Mouse (Mus musculus): ENCODE results near the gene Npas3. TPM values are rescaled to one million over a fixed set of nuclear protein-coding genes. Genes with fewer than 3 reads are reported as not detected.
A peak's percentile ranks its signal among the peaks of the same experiment; 100 is the strongest.

Npas3 gene
- polyA plus RNA-seq, 1 experiment from 2014 or later, result 6.3 TPM

GRCm38 (mm10) chr12:54067886-54068756, 819.6 kb downstream of the Npas3 start:
- Histone ChIP-seq H3K9ac (replicated peaks) (0 out of 2 replicates have a peak overlapping the region, but pooled peaks have one; percentile 40), H3K27me3 (peaks cover 53% of the 10 kb centered on the region), H3K4me1 (replicated peaks) (peaks cover 25% of the 10 kb centered on the region), H3K4me2 (peak overlapping the region; percentile 78), H3K9me3 (no peaks in the 10 kb centered on the region), H3K36me3 (no peaks in the 10 kb centered on the region), H3K27ac (no peak overlapping the region), H3K4me3 (replicated peaks) (peak overlapping the region; percentile 44)
- peak; percentile 48 for ATAC-seq (ENCODE audit: insufficient number of reproducible peaks, insufficient read depth, low FRiP score, low TSS enrichment, low read depth)
- 7% methylated on average over 83 of the region's 84 CpGs for WGBS

- no peak overlapping the region for H3K9ac ChIP-seq (replicated peaks)
- H3K4me2 ChIP-seq, result peak overlapping the region; percentile 78
These were observed 820.3 kb downstream of the Npas3 start for GRCm38 (mm10) chr12:54068757-54069146.

GRCm38 (mm10) chr12:54074012-54074411, 825.5 kb downstream of the Npas3 start:
- ATAC-seq (ENCODE audit: insufficient number of reproducible peaks, insufficient read depth, low FRiP score, low TSS enrichment, low read depth), result no peak
- H3K4me2 ChIP-seq, result no peak overlapping the region
- WGBS, result 93% methylated on average over 2 of the region's 2 CpGs
- H3K9me3 ChIP-seq, result no peaks in the 10 kb centered on the region
- H3K9ac ChIP-seq (replicated peaks), result no peak overlapping the region
- H3K36me3 ChIP-seq, result no peaks in the 10 kb centered on the region
- peaks cover 11% of the 10 kb centered on the region for H3K27me3 ChIP-seq
- H3K27ac ChIP-seq, result no peak overlapping the region
- H3K4me1 ChIP-seq (replicated peaks), result no peaks in the 10 kb centered on the region
- H3K4me3 ChIP-seq (replicated peaks), result no peak overlapping the region

More at GRCm38 (mm10) chr12:54068757-54069146, 820.3 kb downstream of the Npas3 start:
- ATAC-seq (ENCODE audit: insufficient number of reproducible peaks, insufficient read depth, low FRiP score, low TSS enrichment, low read depth), result no peak
- Histone ChIP-seq H3K4me3 (replicated peaks) (peak overlapping the region; percentile 44), H3K27ac (no peak overlapping the region), H3K27me3 (peaks cover 48% of the 10 kb centered on the region), H3K4me1 (replicated peaks) (peaks cover 25% of the 10 kb centered on the region), H3K36me3 (no peaks in the 10 kb centered on the region), H3K9me3 (no peaks in the 10 kb centered on the region)
- 67% methylated on average over 27 of the region's 27 CpGs for WGBS

- Histone ChIP-seq H3K4me1 (replicated peaks) (no peaks in the 10 kb centered on the region), H3K4me2 (no peak overlapping the region), H3K27ac (no peak overlapping the region), H3K9ac (replicated peaks) (no peak overlapping the region), H3K9me3 (no peaks in the 10 kb centered on the region), H3K27me3 (no peaks in the 10 kb centered on the region), H3K36me3 (no peaks in the 10 kb centered on the region), H3K4me3 (replicated peaks) (no peak overlapping the region)
- WGBS, result 97% methylated on average over 3 of the region's 3 CpGs
- no peak for ATAC-seq (ENCODE audit: insufficient number of reproducible peaks, insufficient read depth, low FRiP score, low TSS enrichment, low read depth)
These were observed 832.5 kb downstream of the Npas3 start for GRCm38 (mm10) chr12:54080996-54081395.

- Histone ChIP-seq H3K4me2 (no peak overlapping the region), H3K27me3 (peaks cover 11% of the 10 kb centered on the region), H3K4me1 (replicated peaks) (no peaks in the 10 kb centered on the region), H3K36me3 (no peaks in the 10 kb centered on the region), H3K27ac (no peak overlapping the region), H3K9ac (replicated peaks) (no peak overlapping the region), H3K4me3 (replicated peaks) (no peak overlapping the region), H3K9me3 (no peaks in the 10 kb centered on the region)
- WGBS, result 68% methylated on average over 8 of the region's 8 CpGs
- ATAC-seq (ENCODE audit: insufficient number of reproducible peaks, insufficient read depth, low FRiP score, low TSS enrichment, low read depth), result no peak
These were observed 845.3 kb downstream of the Npas3 start for GRCm38 (mm10) chr12:54093729-54094128.

GRCm38 (mm10) chr12:54096492-54096891, 848.0 kb downstream of the Npas3 start:
- no peak overlapping the region for H3K27ac ChIP-seq
- no peaks in the 10 kb centered on the region for H3K9me3 ChIP-seq
- no peak overlapping the region for H3K4me3 ChIP-seq (replicated peaks)
- H3K4me1 ChIP-seq (replicated peaks), result peaks cover 3% of the 10 kb centered on the region
- no peaks in the 10 kb centered on the region for H3K36me3 ChIP-seq
- H3K27me3 ChIP-seq, result peaks cover 15% of the 10 kb centered on the region
- H3K9ac ChIP-seq (replicated peaks), result no peak overlapping the region
- no peak for ATAC-seq (ENCODE audit: insufficient number of reproducible peaks, insufficient read depth, low FRiP score, low TSS enrichment, low read depth)
- no peak overlapping the region for H3K4me2 ChIP-seq
- WGBS, result 66% methylated on average over 2 of the region's 2 CpGs

- Histone ChIP-seq H3K27me3 (peaks cover 15% of the 10 kb centered on the region), H3K9me3 (no peaks in the 10 kb centered on the region), H3K4me2 (no peak overlapping the region), H3K36me3 (no peaks in the 10 kb centered on the region), H3K9ac (replicated peaks) (no peak overlapping the region), H3K4me1 (replicated peaks) (peaks cover 16% of the 10 kb centered on the region), H3K4me3 (replicated peaks) (no peak overlapping the region), H3K27ac (no peak overlapping the region)
- WGBS, result 74% methylated on average over 6 of the region's 6 CpGs
- no peak for ATAC-seq (ENCODE audit: insufficient number of reproducible peaks, insufficient read depth, low FRiP score, low TSS enrichment, low read depth)
These were observed 849.7 kb downstream of the Npas3 start for GRCm38 (mm10) chr12:54098136-54098535.

GRCm38 (mm10) chr12:54098785-54099184, 850.3 kb downstream of the Npas3 start:
- Histone ChIP-seq H3K27ac (no peak overlapping the region), H3K9ac (replicated peaks) (no peak overlapping the region), H3K4me1 (replicated peaks) (peaks cover 16% of the 10 kb centered on the region), H3K4me3 (replicated peaks) (no peak overlapping the region), H3K9me3 (no peaks in the 10 kb centered on the region), H3K4me2 (no peak overlapping the region), H3K27me3 (peaks cover 15% of the 10 kb centered on the region), H3K36me3 (no peaks in the 10 kb centered on the region)
- 11% methylated on average over 6 of the region's 6 CpGs for whole genome bisulfite sequencing
- no peak for ATAC-seq (ENCODE audit: insufficient number of reproducible peaks, insufficient read depth, low FRiP score, low TSS enrichment, low read depth)

- Histone ChIP-seq H3K4me3 (replicated peaks) (no peak overlapping the region), H3K4me1 (replicated peaks) (peaks cover 16% of the 10 kb centered on the region), H3K27ac (no peak overlapping the region), H3K9ac (replicated peaks) (no peak overlapping the region), H3K4me2 (no peak overlapping the region), H3K9me3 (no peaks in the 10 kb centered on the region), H3K27me3 (peaks cover 10% of the 10 kb centered on the region), H3K36me3 (no peaks in the 10 kb centered on the region)
- no peak for ATAC-seq (ENCODE audit: insufficient number of reproducible peaks, insufficient read depth, low FRiP score, low TSS enrichment, low read depth)
- 93% methylated on average over 3 of the region's 3 CpGs for WGBS
These were observed 851.0 kb downstream of the Npas3 start for GRCm38 (mm10) chr12:54099458-54099857.

GRCm38 (mm10) chr12:54101307-54101870, 852.9 kb downstream of the Npas3 start:
- H3K36me3 ChIP-seq, result no peaks in the 10 kb centered on the region
- WGBS, result 65% methylated on average over 4 of the region's 5 CpGs
- H3K9ac ChIP-seq (replicated peaks), result no peak overlapping the region
- peaks cover 4% of the 10 kb centered on the region; the same call in 1 of the 2 replicates for H3K27me3 ChIP-seq
- peaks cover 16% of the 10 kb centered on the region for H3K4me1 ChIP-seq (replicated peaks)
- H3K4me3 ChIP-seq (replicated peaks), result no peak overlapping the region
- peak overlapping the region; percentile 19; the same call in 1 of the 2 replicates for H3K4me2 ChIP-seq
- no peak overlapping the region for H3K27ac ChIP-seq
- no peaks in the 10 kb centered on the region for H3K9me3 ChIP-seq
- ATAC-seq (ENCODE audit: insufficient number of reproducible peaks, insufficient read depth, low FRiP score, low TSS enrichment, low read depth), result no peak

GRCm38 (mm10) chr12:54102500-54102899, 854.0 kb downstream of the Npas3 start:
- Histone ChIP-seq H3K9ac (replicated peaks) (no peak overlapping the region), H3K4me1 (replicated peaks) (peaks cover 16% of the 10 kb centered on the region), H3K27me3 (peaks cover 4% of the 10 kb centered on the region; the same call in 1 of the 2 replicates), H3K36me3 (no peaks in the 10 kb centered on the region), H3K27ac (no peak overlapping the region), H3K4me3 (replicated peaks) (no peak overlapping the region), H3K4me2 (no peak overlapping the region), H3K9me3 (no peaks in the 10 kb centered on the region)
- no peak for ATAC-seq (ENCODE audit: insufficient number of reproducible peaks, insufficient read depth, low FRiP score, low TSS enrichment, low read depth)
- WGBS, result 48% methylated on average over 6 of the region's 6 CpGs

Measured in limb, embryonic 12.5 days (tissue).